Mouse (Mus musculus) erythroblast, embryonic 14.5 days (primary cell): ENCODE measurements at regions not wholly inside any gene's neighbourhood (a gene's known extent, or its start where the extent isn't known, plus 50 kb on each side); places are given as distances from the start of the nearest gene placed in this dataset.

Experiments
- GATA1 ChIP-seq: IDR thresholded peaks from 2 replicates; pipeline ENCODE4 v1.6.1; 2012; ENCODE audit warnings: low read length, inconsistent platforms, mixed read lengths
- TAL1 ChIP-seq: IDR thresholded peaks from 3 replicates; pipeline ENCODE4 v1.6.1; 2012; ENCODE audit warnings: low read length, inconsistent platforms, mixed read lengths

- no peak for TF ChIP-seq GATA1
- TF ChIP-seq TAL1: no peak
Observed at GRCm38 (mm10) chr11:111843728-111844258, 777.8 kb downstream of the Kcnj2 start.
